ENCODE assay signal across 10 mouse cellular contexts in the genomic region with DNA sequence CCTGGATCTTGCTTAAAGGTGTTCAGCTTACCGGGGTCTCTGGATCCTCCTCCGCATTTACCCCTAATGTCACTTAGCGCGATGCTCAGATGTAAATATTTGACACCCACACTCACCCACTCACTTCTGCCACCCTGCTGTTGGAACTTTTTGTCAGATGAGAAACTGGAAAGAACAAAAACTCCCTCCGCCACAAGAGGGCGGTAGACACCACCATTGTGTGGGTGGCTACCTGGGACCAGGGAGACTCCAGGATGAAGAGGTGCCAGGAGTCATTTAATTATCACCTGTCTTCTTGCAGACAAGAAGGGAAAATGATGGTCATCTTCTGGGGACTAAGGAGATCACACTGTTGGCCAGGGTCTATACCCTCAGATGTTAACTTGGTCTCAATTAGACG. TPM values are rescaled to one million over a fixed set of nuclear protein-coding genes. Genes with fewer than 3 reads are reported as not detected.
DNase-seq lines count a peak whose midpoint lies in the region; ATAC-seq and TF ChIP-seq lines count a peak whose summit lies in the region.
"Had no signal": no experiment of that assay in that cellular context is flagged by ENCODE, and none has a peak within 500 bp of the region (broad histone marks: within the 10 kb centered on the region; RNA-seq: fewer than 3 reads in every experiment).

No protein-coding gene starts in this region.

- WGBS in bone marrow, adult 2 months = 8% methylated on average over 7 of the region's 7 CpGs

- ATAC-seq in megakaryocyte, adult 5-6 weeks (ENCODE audit: poor library complexity, severe bottlenecking) = 0 out of 2 replicates have a peak, but pooled peaks have one; percentile 32

- peak; percentile 37 for DNase-seq in gastrocnemius, adult 18-20 months (ENCODE audit: low spot score)
- DNase-seq in gastrocnemius, adult 8-10 months (ENCODE audit: low spot score in 2 of 2) = no peak
- DNase-seq in CD4-positive helper T cell, adult 2 months (ENCODE audit: low read depth, low spot score) = peak; percentile 67
- peak; percentile 71 for DNase-seq in layer of hippocampus, adult 9-11 months
- peak; percentile 51 for DNase-seq in testis, postnatal 14 days (ENCODE audit: low spot score)

- no peaks in the 10 kb centered on the region for H3K4me1 ChIP-seq in bone marrow, adult 2 months (ENCODE audit: control insufficient read depth, insufficient read depth, low read length)
- H3K4me1 ChIP-seq in embryonic fibroblast, embryonic 13.5 days (ENCODE audit: control insufficient read depth, insufficient read depth, low read length) = no peaks in the 10 kb centered on the region; the same call in 1 of the 2 replicates

- TF ChIP-seq CTCF in bone marrow, adult 2 months (IDR thresholded peaks at IDR 0.05; ENCODE audit: control insufficient read depth, insufficient read depth, low read length) = peak; percentile 68
- peak; percentile 53; the same call in 1 of the 2 replicates for TF ChIP-seq CTCF in embryonic fibroblast, embryonic 13.5 days (IDR thresholded peaks at IDR 0.05; ENCODE audit: borderline replicate concordance, insufficient read depth, low read length)

- no peak overlapping the region for H3K27ac ChIP-seq in bone marrow, adult 2 months (ENCODE audit: control insufficient read depth, insufficient read depth, low read depth, low read length, poor library complexity)
- no peak overlapping the region for H3K27ac ChIP-seq in embryonic fibroblast, embryonic 13.5 days (ENCODE audit: insufficient read depth, low read length)

- TF ChIP-seq POLR2A in bone marrow, adult 2 months (IDR thresholded peaks at IDR 0.05; ENCODE audit: borderline replicate concordance, control insufficient read depth, low read depth, low read length) = no peak
- TF ChIP-seq POLR2A in embryonic fibroblast, embryonic 13.5 days (IDR thresholded peaks at IDR 0.05; ENCODE audit: low read depth, low read length) = no peak

- no peak overlapping the region for H3K4me3 ChIP-seq in bone marrow, adult 2 months (replicated peaks; ENCODE audit: control insufficient read depth, low read depth, low read length)
- no peak overlapping the region for H3K4me3 ChIP-seq in embryonic fibroblast, embryonic 13.5 days (ENCODE audit: insufficient read depth, low read length)

RNA-seq across cellular contexts. Expression of a gene that starts 30.3 kb away (rescaled TPM):
- total RNA-seq in gastrocnemius, adult 18-20 months (2021) = not detected
- not detected for total RNA-seq in gastrocnemius, adult 8-10 months (2022)
- polyA plus RNA-seq in bone marrow, adult 2 months (2011; ENCODE audit: insufficient read depth, insufficient read length, low replicate concordance, missing spikeins) = not detected in 2 replicates
- polyA plus RNA-seq in embryonic fibroblast, embryonic 13.5 days (2011; ENCODE audit: insufficient read length, low read depth, missing spikeins) = not detected in 2 replicates
- not detected in 2 replicates for total RNA-seq in megakaryocyte, adult 5-6 weeks (2015)
- total RNA-seq in megakaryocyte, adult 5-6 weeks (2017) = not detected in 2 replicates
- total RNA-seq: adrenal gland, postnatal 4 days had no signal
- polyA plus RNA-seq: liver, embryonic 16.5 days had no signal

RNA-seq across cellular contexts. Expression of a gene that starts 52.2 kb away (rescaled TPM):
- under 1 TPM; 0.21 to 0.46 TPM for total RNA-seq in gastrocnemius, adult 18-20 months (2021)
- under 1 TPM; 0.13 to 0.65 (median 0.19) TPM for total RNA-seq in gastrocnemius, adult 8-10 months (2022)
- not detected in 2 replicates for polyA plus RNA-seq in bone marrow, adult 2 months (2011; ENCODE audit: insufficient read depth, insufficient read length, low replicate concordance, missing spikeins)
- polyA plus RNA-seq in embryonic fibroblast, embryonic 13.5 days (2011; ENCODE audit: insufficient read length, low read depth, missing spikeins) = 0.33 and 0.58 TPM in 2 replicates
- 0.11 and 2.2 TPM in 2 replicates for total RNA-seq in megakaryocyte, adult 5-6 weeks (2015)
- total RNA-seq in megakaryocyte, adult 5-6 weeks (2017) = 0.26 and 0.81 TPM in 2 replicates

RNA-seq across cellular contexts. Expression of a gene that starts 52.3 kb away (rescaled TPM):
- total RNA-seq in gastrocnemius, adult 18-20 months (2021) = 100 to 1,000 TPM; 750 to 787 TPM
- 100 to 1,000 TPM; 660 to 858 (median 779) TPM for total RNA-seq in gastrocnemius, adult 8-10 months (2022)
- 73.9 and 121 TPM in 2 replicates for polyA plus RNA-seq in bone marrow, adult 2 months (2011; ENCODE audit: insufficient read depth, insufficient read length, low replicate concordance, missing spikeins)
- 102 and 121 TPM in 2 replicates for polyA plus RNA-seq in embryonic fibroblast, embryonic 13.5 days (2011; ENCODE audit: insufficient read length, low read depth, missing spikeins)
- total RNA-seq in megakaryocyte, adult 5-6 weeks (2015) = 118 and 123 TPM in 2 replicates
- 153 and 156 TPM in 2 replicates for total RNA-seq in megakaryocyte, adult 5-6 weeks (2017)

Comparison
In these comparisons a context has a peak if more than half of its experiments do, and no peak if none do; other contexts are left out.
1. DNase-seq: peak in gastrocnemius, adult 18-20 months (single experiment), CD4-positive helper T cell, adult 2 months (single experiment), layer of hippocampus, adult 9-11 months (single experiment) and testis, postnatal 14 days (single experiment); none in gastrocnemius, adult 8-10 months (0 of 2).
2. RNA of a gene that starts 52.3 kb away (total RNA-seq): 660 to 858 TPM in gastrocnemius, adult 8-10 months and 750 to 787 TPM in gastrocnemius, adult 18-20 months; 118 to 156 TPM in megakaryocyte, adult 5-6 weeks; every median in the first group is over 4 times any median in the second.